Mouse (Mus musculus) heart, postnatal 10 days (tissue): Measurements from ENCODE around the gene Olfr66. TPM values are rescaled to one million over a fixed set of nuclear protein-coding genes. Genes with fewer than 3 reads are reported as not detected.

ENCODE experiments used
- total RNA-seq, 2 experiments: library from RNA; stranded (reverse); gene quantifications; 2 replicates each; pipeline ENCODE4 v1.2.3; 2021

Olfr66 gene
- total RNA-seq, 2 experiments from 2014 or later, result not detected

Other genes with a start within 250 kb of the Olfr66 start
- gene Olfr622, start 243.6 kb downstream of the Olfr66 start, total RNA-seq, result not detected
- not detected for gene Olfr623, start 222.6 kb downstream of the Olfr66 start, total RNA-seq
- gene Olfr624, start 215.1 kb downstream of the Olfr66 start, total RNA-seq, result not detected
- gene Olfr625-ps1, start 203.5 kb downstream of the Olfr66 start, total RNA-seq, result not detected
- not detected for gene Olfr243, start 171.6 kb downstream of the Olfr66 start, total RNA-seq
- gene Olfr628, start 155.9 kb downstream of the Olfr66 start, total RNA-seq, result not detected
- not detected for gene Olfr629, start 141.3 kb downstream of the Olfr66 start, total RNA-seq
- not detected for gene Olfr630, start 128.9 kb downstream of the Olfr66 start, total RNA-seq
- not detected for gene Olfr69, start 114.7 kb downstream of the Olfr66 start, total RNA-seq
- gene Olfr68, start 106.6 kb downstream of the Olfr66 start, total RNA-seq, result not detected
- gene Olfr67, start 94.4 kb downstream of the Olfr66 start, total RNA-seq, result not detected
- 1,000 to 10,000 TPM in 1 of 2 experiments, 100 to 1,000 TPM in 1; 560 to 1,219 TPM for gene Hbb-bt, start 72.3 kb downstream of the Olfr66 start, total RNA-seq
- gene Hbb-bs, start 58.2 kb downstream of the Olfr66 start, total RNA-seq, result 1,000 to 10,000 TPM; 4,406 to 9,811 TPM
- not detected for gene Hbb-bh2, start 45.7 kb downstream of the Olfr66 start, total RNA-seq
- not detected for gene Hbb-bh1, start 43.1 kb downstream of the Olfr66 start, total RNA-seq
- not detected for gene Hbb-y, start 33.0 kb downstream of the Olfr66 start, total RNA-seq
- not detected for gene Olfr64, start 8.2 kb upstream of the Olfr66 start, total RNA-seq
- gene Olfr65, start 17.2 kb upstream of the Olfr66 start, total RNA-seq, result not detected
- not detected for gene Olfr631, start 42.6 kb upstream of the Olfr66 start, total RNA-seq
- not detected for gene Olfr632, start 48.1 kb upstream of the Olfr66 start, total RNA-seq
- gene Olfr633, start 58.2 kb upstream of the Olfr66 start, total RNA-seq, result not detected
- not detected for gene Olfr635, start 84.9 kb upstream of the Olfr66 start, total RNA-seq
- not detected for gene Olfr638, start 112.5 kb upstream of the Olfr66 start, total RNA-seq
- gene Olfr639, start 131.1 kb upstream of the Olfr66 start, total RNA-seq, result not detected
- gene Olfr640, start 139.3 kb upstream of the Olfr66 start, total RNA-seq, result not detected
- not detected for gene Olfr641, start 149.2 kb upstream of the Olfr66 start, total RNA-seq
- gene Olfr642, start 166.4 kb upstream of the Olfr66 start, total RNA-seq, result not detected
- gene 4930516K23Rik, start 175.2 kb upstream of the Olfr66 start, total RNA-seq, result not detected
- gene Olfr644, start 185.6 kb upstream of the Olfr66 start, total RNA-seq, result not detected
- not detected for gene Olfr645, start 199.2 kb upstream of the Olfr66 start, total RNA-seq
- gene Olfr646, start 218.6 kb upstream of the Olfr66 start, total RNA-seq, result not detected
- not detected for gene Ubqln5, start 243.6 kb upstream of the Olfr66 start, total RNA-seq